Mouse (Mus musculus): ENCODE measurements at regions not wholly inside any gene's neighbourhood (a gene's known extent, or its start where the extent isn't known, plus 50 kb on each side); places are given as distances from the start of the nearest gene placed in this dataset.
A peak's percentile ranks its signal among the peaks of the same experiment; 100 is the strongest.
"Not testable (repeated sequence)": the region's sequence is repeated elsewhere in the genome, so short reads cannot be mapped to it uniquely, and the experiment has no call there.

DNA sequence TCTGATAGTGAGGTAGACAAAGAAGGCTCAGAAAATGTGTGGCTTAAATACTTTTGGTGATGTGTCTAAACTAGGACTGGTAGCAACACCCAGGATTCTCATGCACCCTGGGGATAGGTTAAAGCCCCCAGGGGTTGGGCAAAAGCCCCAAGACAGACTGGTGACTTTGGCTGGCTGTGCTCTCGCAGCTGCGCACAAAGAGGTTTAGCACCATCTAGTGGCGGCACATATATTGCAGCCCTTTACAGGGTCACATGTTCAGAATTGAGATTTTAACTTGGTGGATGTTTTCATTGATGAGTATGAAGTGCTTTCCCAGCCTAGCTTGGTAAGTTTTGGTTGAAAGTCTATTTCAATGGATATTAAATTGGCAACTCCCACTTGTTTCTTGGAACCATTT lies 167.3 kb downstream of the Gm44 start:
- not testable (repeated sequence) for DNase-seq (ENCODE audit: low read depth)
- TF ChIP-seq CTCF (IDR thresholded peaks at IDR 0.05; ENCODE audit: borderline replicate concordance, extremely low read depth, insufficient read depth, insufficient read length): 0 out of 2 replicates have a peak, but pooled peaks have one; percentile 19

DNA sequence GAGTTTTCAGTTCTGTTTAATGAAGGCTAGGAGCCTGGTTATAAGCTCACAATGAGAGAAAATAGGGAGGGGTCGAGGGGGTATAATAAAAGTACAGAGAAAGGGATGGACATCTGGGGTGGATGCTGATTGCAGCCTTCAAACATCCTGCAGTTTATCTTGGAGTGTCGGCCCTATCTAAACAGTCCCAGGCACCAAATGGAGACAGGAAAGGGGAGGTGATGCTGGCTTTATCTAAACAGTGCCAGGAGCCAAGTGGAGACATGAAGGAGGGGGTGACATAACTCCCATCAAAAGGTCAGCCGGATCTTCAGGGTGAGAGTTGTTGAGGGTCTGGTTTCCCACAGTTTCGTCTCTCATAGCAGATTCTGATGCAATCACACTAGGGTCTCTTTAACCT lies 193.2 kb downstream of the Gm44 start:
- DNase-seq (ENCODE audit: low read depth): not testable (repeated sequence)
